Mouse (Mus musculus) embryonic fibroblast, embryonic 13.5 days (primary cell): ENCODE measurements around the gene Sdk1.

Experiments used
- CTCF ChIP-seq: IDR thresholded peaks from 2 replicates; pipeline ENCODE4 v1.5.1; 2011; ENCODE audit warnings: mild to moderate bottlenecking, control low read depth, low read length, moderate library complexity, borderline replicate concordance; ENCODE audit not compliant: insufficient read depth
- POLR2A ChIP-seq: IDR thresholded peaks from 2 replicates; pipeline ENCODE4 v1.6.1; 2011; ENCODE audit warnings: low read depth, mild to moderate bottlenecking, control low read depth, low read length, moderate library complexity

DNA sequence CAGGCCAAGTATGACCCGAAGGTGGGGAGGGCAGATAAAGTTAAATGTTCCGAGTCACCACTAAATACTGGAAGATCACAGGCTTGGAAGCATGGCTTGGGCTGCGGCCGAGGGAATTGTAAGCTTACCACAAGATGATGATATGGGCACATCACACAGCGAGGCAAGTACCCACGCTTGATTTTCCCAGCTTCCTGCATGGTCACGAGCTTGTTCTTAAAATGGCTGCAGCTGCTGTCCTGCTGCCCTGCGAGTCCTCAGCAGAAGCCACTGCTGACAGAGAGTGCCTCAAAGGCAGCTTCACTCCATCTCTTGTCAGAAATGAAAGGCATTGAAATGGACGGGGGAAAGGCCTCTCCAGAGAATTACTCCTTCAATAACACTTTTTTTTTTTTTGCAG is 697.7 kb downstream of the Sdk1 start:
- TF ChIP-seq CTCF (no peak), POLR2A (no peak)
